Mouse (Mus musculus) thymus, adult 2 months (tissue): ENCODE data around the gene Vmn1r69.

ENCODE experiments used
- CTCF ChIP-seq: fragments of 200-500 bp; IDR thresholded peaks from 2 replicates; pipeline ENCODE4 v1.5.1; 2012; ENCODE audit warnings: mild to moderate bottlenecking, control low read depth, low read length, moderate library complexity, borderline replicate concordance; ENCODE audit not compliant: control insufficient read depth, poor library complexity, insufficient read depth; ENCODE audit errors: extremely low read depth
- POLR2A ChIP-seq: fragments of 200-500 bp; IDR thresholded peaks from 2 replicates; pipeline ENCODE4 v1.6.1; 2012; ENCODE audit warnings: mild to moderate bottlenecking, low read length, control low read depth, moderate library complexity; ENCODE audit not compliant: control insufficient read depth, poor library complexity, insufficient read depth; ENCODE audit errors: extremely low read depth

- no peak for TF ChIP-seq CTCF
- no peak for TF ChIP-seq POLR2A
Observed at GRCm38 (mm10) chr7:10558385-10558784, 55.1 kb downstream of the Vmn1r69 start, which contains the start of gene Vmn1r68.
